Mouse (Mus musculus) adrenal gland, adult 8-10 months (tissue): ENCODE results near the gene Chd9. TPM values are rescaled to one million over a fixed set of nuclear protein-coding genes. Genes with fewer than 3 reads are reported as not detected.
A peak's percentile ranks its signal among the peaks of the same experiment; 100 is the strongest.
"Not testable (repeated sequence)": the region's sequence is repeated elsewhere in the genome, so short reads cannot be mapped to it uniquely, and the experiment has no call there.

Experiments
- DNase-seq: peaks from one replicate; pipeline ENCODE4 v3.0.0; 2022
- total RNA-seq, 4 experiments: library from RNA; stranded (reverse); gene quantifications; 2 replicates each; pipeline ENCODE4 v1.2.4; 2022

Gene Chd9
- total RNA-seq, 4 experiments from 2014 or later = 62.9 to 122 (median 86.9) TPM

DNA sequence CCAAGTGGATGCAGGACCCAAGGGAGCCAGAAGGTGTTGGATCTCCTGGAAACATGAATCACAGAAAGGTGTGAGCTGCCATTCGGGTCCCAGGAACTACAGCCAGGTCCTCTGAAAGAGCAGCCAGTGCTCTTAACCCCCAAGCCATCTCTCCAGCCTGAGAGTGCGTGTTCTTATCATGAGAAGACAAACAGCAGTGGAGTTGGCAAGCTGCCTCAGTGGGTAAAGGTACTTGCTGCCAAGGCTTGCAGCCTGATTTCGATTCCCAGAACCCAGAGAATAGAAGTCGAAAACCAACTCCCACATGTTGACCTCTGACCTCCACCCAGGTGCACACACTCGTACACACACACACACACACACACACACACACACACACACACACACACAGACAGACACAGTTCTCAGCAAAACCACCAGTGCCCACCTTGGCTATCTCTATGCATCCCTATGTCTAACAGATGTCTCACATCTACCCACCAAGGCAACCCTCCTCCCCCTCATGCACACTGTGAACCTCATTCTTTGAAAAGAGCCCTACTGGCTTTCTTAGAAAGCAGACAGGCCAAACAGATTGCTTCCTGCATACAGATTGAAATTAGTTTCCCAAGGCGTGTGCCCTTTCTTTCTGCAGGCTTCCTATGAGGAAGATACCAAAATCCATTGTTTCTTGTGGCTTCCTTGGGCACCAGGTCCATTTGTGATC, 43.4 kb downstream of the Chd9 start:
- DNase-seq = peak; percentile 60

DNA sequence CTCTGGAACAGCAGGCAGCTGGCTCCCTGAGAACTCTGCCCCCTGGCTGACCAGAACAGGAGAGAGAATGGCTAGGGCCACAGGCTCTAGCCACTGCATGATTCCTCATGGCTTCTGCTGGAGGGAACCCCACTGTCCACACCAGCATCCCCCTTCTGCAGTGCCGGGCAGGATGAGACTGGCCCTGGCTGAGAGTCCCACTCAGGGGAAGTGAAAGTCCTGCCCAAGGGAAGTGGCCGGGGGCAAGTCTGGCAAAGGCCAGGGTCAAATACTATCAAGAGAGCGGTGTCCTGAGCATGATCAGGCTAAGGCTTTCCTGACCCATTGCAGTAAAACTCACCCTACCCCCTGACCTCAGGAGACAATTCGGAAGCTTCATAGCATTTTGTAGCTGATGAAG, 44.9 kb downstream of the Chd9 start:
- DNase-seq = no peak

DNA sequence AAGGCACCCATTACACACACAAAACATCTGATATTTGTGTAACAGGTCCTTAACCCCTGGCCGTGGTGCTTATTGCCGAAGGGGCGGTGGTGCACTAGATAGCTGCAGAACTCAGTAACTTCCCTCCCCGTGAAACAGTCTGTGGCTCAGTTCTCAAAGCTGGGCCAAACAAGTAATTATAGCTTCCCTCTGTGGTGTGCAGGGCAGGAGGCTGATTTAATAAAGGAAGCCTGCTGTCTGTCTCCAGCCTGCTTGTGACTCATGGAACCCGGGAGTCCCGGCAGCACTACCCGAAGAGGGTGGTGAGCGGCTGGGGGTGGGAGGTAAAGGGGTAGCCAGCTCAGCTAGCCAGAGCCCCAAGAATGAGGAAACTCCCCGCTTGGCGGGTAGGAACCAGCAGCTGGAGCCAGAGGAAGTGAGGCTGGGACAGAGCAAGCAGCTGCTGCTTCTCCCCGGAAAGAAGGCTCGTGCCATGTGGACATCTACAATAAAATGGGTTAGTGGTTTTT, 48.1 kb downstream of the Chd9 start:
- peak; percentile 74 for DNase-seq

DNA sequence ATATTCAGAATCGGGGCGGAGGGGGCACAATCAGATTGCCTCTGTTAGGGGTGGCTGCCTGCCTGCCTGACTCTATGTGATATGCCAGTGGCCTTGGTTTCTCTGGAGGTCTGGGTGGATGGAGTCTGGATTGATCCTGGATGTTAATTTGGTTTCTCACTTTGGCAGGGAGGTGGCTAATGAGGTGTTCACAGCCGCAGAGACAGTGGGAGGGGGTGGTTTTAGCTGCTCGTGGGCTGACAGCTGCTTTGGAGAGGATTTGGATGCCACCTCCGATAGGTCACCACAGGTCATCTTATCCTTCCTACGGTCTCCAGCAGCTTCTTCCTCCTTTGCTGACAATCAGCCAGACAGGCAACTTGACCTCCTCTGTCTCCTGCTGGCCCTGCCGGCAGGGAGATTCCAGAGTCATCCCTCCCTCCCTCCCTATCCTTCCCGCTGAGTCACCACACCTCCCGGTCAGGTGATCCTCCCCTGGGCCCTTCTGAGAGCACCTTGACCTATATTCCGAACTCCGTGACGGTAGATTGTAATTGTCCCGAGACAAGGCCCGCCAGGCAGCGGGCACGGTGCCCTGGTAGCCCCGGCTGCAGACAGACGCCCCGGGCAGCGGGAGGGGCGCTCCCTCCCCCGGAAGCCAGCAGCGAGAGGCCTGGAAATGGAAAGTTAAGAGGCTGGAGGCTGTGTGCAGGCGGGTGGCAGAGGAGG, 48.7 kb downstream of the Chd9 start:
- peak; percentile 88 for DNase-seq

DNA sequence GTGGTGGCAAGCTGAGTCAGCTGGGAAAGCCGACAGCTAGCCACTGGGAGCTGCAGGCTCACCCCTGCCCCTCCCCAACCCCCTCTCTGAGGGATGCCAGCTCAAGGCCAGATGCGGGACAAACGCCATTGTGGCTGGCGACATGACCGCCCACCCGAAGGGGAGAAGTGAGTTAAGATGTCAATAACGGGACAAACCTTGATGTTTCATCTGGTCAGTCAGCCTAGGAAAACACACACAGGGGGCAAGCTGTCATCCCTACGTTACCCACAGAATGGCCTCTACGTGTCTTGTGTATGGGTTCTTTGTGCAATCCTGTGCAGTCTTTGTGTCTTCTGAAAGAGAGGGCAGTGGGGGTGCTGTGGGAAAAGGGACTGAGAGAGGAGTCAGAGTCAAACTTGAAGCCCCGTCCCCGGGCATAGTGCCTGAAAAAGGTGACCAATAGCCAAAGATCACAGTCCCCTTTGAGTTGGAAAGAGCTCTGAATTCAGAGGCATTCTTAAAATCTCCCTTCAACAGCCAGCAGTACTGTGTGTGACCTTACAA, 49.4 kb downstream of the Chd9 start:
- DNase-seq = no peak

DNA sequence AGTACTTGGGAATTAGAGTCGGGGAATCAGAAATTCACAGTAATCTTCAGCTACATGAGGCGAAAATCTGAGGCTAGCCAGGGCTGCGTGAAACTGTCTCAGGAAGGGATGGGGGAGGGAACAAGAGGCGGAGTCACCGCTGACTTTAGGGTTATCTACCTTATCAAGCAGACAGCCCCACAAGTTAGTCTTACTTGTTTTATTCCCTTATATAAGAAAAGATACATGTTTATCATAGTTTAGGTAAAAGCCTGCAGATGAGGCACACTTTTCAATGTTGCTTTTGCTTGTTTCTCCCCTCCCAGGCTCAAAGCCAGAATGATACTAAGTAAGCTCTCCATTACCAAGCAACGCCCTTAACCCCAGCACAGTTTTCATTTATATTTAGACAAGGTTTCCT, 50.4 kb downstream of the Chd9 start:
- DNase-seq = no peak

DNA sequence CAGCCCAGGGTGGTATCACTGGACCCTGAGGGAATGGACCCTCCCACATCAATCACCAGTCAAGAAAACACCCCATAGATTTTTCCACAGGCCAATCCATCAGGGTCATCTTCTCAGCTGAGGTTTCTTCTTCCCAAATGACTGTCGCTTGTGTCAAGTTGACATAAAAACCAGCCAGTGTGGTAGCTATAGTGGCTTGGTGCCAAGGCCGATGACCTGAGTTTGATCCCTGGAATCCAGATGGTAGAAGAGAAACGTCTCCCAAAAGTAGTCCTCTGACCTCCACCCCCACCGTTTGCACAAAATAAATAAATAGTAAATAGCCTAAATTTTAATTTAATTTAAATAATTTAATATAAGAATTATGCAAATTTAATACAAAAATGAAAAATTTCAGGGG, 51.9 kb downstream of the Chd9 start:
- DNase-seq = no peak

DNA sequence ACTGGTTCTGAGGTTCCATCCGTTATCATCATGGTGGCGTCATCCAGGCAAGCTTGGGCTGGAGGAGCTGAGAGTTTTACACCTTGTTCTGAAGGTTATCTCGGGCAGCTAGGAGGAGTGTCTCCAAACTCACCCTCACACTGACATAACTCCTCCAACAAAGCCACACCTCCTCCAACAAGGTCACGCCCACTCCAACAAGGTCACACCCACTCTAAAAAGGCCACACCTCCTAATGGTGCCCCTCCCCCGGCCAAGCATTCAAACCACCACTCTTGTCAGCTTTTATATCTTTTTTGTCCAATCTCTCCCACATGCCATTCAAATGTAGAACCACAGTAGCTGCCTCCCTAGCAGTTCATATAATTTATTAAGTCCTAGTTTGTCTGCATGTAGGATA, 53.0 kb downstream of the Chd9 start:
- DNase-seq = no peak

DNA sequence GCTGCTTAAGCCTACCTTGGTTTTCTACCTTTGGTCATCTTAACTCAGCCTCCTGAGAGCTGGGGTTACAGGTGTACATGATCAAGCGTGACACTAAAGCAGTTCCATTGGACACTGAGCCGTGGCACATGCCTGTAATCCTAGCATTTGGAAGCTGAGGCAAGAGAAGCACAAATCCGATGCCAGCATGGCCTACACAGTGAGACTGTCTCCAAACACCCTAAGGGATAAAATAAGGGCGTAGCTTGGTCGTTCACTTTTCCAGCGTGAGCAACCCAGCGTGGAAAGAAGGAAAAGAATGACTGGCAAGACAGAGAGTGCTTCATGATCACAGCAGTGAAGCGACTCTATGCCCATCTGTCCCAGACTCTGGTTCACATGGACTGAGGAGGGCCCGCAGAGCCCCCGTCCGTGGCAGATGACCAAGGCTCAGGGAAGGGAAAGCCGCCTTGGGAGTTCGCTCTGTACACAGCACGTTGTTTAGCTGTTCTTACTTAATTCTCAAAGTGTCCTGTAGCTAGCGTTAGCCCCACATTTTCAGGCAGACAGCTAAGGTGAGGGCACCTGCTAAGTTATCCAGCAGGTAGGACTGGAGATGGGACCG, 54.0 kb downstream of the Chd9 start:
- DNase-seq = no peak

DNA sequence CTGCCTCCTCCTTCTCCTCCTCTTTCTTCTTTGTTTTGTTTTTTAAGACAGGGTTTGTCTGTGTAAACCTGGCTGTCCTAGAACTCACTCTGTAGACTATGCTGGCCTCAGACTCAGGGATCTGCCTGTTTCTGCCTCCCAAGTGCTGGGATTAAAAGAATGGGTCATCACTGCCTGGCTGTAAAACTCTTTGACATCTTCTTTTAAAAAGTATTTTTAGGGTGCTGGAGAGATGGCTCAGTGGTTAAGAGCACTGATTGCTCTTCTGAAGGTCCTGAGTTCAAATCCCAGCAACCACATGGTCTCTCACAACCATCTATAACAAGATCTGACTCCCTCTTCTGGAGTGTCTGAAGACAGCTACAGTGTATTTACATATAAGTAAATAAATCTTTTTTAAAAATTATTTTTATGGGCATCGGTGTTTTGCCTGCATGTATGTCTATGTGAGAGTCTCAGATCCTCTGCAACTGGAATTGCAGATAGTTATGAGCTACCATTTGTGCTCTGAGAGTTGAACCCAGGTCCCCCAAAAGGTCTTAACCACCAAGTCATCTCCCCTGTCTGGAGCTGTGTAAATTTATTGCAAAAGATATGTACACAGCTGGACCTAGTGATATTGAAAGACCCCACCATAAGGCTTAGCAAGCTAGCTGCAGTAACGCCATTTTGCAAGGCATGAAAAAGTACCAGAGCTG, 57.7 kb downstream of the Chd9 start:
- no peak for DNase-seq

DNA sequence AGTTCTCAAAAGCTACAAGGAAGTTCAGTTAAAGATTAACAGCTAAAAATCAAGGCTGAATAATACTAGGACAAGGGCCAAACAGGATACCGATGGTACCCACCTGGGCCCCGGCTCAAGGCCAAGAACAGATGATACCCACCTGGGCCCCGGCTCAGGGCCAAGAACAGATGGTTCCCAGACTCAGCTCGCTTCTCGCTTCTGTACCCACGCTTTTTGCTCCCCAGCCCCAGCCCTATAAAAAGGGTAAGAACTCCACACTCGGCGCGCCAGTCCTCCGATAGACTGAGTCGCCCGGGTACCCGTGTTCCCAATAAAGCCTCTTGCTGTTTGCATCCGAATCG, 58.2 kb downstream of the Chd9 start:
- not testable (repeated sequence) for DNase-seq

DNA sequence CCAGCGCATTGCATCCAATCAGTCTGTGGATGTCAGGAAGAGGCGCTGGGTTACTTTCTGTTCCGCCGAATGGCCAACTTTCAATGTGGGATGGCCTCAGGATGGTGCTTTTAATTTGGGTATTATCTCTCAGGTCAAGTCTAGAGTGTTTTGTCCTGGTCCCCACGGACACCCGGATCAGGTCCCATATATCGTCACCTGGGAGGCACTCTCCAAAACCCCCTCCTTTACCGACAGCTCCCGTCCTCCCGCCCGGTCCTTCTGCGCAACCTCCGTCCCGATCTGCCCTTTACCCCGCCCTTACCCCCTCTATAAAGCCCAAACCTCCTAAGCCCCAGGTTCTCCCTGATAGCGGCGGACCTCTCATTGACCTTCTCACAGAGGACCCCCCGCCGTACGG, 59.2 kb downstream of the Chd9 start:
- not testable (repeated sequence) for DNase-seq

DNA sequence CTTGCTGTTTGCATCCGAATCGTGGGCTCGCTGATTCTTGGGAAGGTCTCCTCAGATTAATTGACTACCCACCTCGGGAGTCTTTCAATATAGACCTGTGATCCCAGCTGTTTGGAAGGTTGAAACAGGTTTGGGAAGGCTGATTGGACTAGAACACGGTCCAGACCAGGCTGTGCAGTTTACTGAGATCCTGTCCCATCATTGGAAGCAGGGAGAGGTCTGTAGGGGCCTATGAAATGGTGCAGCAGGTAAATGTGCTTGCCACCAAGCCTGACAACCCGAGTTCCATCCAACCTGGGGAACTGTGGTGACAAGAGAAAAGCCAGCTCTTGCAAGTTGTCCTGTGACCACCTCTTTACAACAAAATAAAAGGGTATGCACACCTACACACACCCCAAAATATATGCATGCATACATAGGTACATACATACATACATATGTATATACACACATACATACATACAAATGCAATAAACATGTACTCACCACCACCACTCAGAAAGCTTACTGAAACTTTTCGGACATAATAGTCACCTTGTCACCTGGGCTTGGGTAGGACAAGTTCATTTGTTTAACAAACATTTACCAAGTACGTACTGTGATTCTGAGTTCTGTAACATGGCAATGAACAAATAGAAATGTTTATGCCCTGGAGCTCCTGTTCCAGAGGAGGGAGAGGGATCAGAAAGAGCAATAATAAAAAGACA, 63.9 kb downstream of the Chd9 start:
- no peak for DNase-seq

DNA sequence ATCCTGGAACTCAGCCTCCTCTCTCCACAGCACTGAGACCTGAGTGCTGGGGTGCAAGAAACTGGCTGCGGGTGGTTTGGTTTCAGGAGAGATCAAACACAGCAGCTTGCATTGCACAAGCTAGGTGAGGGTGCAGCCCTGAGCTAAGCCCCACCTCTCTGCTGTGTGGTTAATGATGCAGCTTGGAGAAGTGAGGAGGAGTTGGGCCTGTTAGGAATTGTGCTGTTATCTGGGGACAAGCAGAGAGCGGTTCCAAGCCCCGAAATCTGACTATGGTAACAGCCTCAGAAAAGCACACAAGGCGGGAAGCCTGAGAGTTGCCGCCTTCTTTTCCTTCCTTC, 64.4 kb downstream of the Chd9 start:
- DNase-seq = no peak

DNA sequence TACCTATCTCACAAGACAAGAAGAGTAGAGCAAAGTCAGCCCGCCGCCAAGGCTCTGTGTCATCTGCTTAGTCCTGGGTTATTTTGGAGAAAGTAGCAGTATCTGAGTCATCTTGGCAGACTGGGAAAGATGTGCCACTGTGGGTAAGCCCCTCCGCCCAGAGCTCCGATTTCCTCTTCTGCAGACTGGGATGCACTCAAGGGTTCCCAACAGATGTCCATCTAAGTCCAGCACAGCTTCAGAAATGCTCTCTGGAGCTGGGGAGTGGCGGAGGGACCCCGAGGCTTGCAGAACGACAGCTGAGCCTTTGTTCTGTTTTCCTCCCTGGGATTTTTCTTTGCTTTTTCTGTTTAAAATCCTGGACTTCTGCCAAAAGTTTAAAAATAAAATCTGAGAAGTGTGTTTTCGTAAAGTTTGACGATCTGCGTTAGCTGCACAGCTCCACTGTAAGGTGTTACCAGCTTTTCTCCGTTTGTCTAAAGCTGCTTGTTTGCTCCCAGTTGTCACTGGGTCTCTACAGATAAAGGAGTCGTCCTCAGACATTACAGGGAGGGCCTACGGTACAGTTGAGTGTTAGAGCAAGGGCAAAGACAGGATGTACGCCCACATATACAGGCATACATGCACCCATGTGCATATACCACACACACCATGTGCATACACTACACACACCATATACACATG, 66.2 kb downstream of the Chd9 start:
- no peak for DNase-seq

DNA sequence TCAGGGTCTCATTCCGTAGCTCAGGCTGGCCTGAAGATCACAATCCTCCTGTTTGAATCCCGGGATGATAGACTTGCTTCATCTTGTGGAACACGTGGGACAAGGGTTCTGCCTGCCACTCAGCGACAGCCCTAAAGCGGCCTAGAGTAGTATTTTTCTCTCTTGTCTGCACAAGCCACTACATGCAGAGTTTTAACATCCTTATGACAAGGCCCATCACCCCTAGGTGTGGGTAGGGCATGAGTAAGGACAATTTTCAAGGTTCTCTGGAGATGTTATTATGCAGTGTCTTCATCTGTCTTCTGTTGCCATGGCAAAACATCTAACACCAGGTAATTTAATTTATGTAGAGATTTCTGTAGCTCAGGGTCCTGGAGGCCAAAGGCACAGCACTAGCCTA, 69.2 kb downstream of the Chd9 start:
- DNase-seq = no peak

DNA sequence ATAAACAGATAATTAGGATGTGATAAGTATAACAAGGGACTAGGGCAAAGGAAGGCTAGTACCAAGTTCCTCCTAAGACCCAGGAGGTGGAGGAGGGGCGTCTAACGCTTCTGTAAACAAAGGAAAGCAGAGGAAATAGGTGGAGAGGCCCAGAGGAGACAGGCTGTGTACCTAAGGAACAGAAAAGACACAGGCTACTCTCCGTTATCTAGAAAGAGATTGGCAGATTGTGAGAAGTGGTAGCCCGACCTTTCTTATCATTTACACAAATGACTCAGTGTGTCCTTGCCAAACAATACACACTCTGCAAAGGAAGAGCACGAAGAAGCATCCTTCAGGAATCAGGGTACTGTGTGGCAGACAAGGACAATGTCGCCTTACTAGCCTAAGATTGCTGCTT, 70.4 kb downstream of the Chd9 start:
- no peak for DNase-seq

DNA sequence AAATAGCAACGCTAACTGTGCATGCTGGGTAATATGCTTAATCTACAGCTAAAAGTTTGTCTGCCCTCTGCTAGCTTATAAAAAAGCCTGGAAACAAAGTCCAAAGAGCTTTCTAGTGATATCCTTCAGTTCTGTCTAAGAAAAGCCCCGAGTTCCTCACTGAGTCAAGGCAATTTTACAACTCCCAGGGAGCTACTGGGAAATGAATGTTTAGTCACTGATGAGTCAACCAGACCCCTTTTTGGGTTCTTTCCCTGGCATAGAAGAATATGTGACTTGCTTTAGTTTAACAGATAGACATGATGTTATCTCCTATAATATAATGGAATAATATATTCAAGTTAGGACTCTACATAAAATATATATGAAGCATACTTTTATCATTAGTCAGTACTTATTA, 73.8 kb downstream of the Chd9 start:
- no peak for DNase-seq

DNA sequence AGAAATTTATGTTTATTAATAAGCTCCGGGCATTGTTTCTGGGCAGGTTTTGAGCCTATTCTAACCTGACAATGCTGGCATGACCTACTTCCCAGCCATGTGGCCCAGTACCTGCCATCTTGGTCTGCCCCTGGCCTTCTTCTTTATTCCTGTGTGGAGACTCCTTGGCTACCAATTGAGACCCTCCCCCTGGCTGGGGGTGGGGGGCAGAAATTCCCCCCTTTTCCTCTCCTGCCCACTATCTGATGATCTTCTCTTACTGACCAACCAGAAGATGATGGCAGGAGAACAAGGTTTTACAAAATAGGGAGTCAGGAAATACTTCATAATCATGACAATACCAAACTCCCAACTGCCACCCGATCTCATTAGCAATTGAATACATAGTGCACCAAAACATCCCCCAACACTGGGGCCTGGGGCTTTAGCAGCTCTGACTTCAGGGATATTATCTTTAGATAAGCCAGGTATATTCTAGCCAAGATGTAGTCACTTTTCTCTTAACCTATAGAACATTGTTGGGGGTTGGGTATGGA, 76.1 kb downstream of the Chd9 start:
- DNase-seq = no peak

DNA sequence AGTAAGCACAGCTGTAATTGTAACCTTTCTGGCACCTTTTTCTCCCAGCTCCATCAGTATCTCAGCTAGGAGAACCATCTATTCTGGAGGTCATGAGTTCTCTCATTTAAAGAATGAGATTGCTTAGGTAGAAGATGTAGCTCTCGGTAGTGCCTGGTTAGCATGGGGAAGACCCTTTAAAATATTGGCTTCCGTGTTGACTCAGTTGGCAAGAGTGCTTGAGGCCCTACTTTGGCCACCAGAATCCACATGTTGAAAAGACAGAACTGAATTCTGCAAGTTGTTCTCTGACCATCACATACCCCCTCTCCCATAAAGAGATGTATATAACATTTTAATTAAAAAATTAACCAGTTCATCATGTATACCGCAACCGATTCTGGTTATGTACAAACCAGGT, 78.8 kb downstream of the Chd9 start:
- no peak for DNase-seq

DNA sequence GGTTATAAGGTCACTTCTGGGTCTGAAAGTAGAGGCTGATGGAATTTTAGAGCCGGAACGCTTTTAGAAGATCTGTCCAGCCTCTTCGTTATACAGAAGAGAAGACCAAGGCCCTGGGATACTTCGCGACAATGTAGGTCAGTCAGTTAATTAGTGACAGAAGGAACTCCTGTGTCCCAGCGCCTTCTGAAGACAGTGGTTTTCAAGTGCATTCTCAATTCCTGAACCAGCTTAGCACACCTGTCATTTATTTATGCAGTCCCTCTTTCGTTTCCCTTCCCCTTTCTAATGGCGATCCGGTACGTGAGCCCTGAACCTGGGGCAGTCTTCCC, 79.3 kb downstream of the Chd9 start:
- DNase-seq = no peak
